Mouse (Mus musculus) stomach, embryonic 14.5 days (tissue): Measurements from ENCODE around the gene Frrs1l. TPM values are rescaled to one million over a fixed set of nuclear protein-coding genes. Genes with fewer than 3 reads are reported as not detected.

Source experiments
- ATAC-seq: fragments of 200-750 bp; cut with Nextera tagmentation; 2 replicates; pipeline ENCODE4 v1.8.0; 2017; ENCODE audit warnings: low read depth, moderate TSS enrichment; ENCODE audit not compliant: insufficient number of reproducible peaks, insufficient read depth, low FRiP score
- H3K27ac ChIP-seq: fragments of 300-500 bp; sonication (generic); 2 replicates; pipeline ENCODE4 v1.5.1; 2014; ENCODE audit warnings: mild to moderate bottlenecking, low read length, moderate library complexity, mixed read lengths
- H3K27me3 ChIP-seq: fragments of 300-500 bp; sonication (generic); 2 replicates; pipeline ENCODE4 v1.6.1; 2014; ENCODE audit warnings: low read length, control low read depth, mixed read lengths; ENCODE audit not compliant: control insufficient read depth, insufficient read depth
- H3K36me3 ChIP-seq: fragments of 300-500 bp; sonication (generic); 2 replicates; pipeline ENCODE4 v1.6.1; 2014; ENCODE audit warnings: mild to moderate bottlenecking, control low read depth, low read length, moderate library complexity, mixed read lengths; ENCODE audit not compliant: control insufficient read depth, insufficient read depth
- H3K4me1 ChIP-seq: fragments of 300-500 bp; sonication (generic); 2 replicates; pipeline ENCODE4 v1.6.1; 2014; ENCODE audit warnings: low read length, control low read depth, mixed read lengths; ENCODE audit not compliant: control insufficient read depth, insufficient read depth
- H3K4me2 ChIP-seq: fragments of 300-500 bp; sonication (generic); replicated peaks from 2 replicates; pipeline ENCODE4 v1.6.1; 2014; ENCODE audit warnings: low read depth, low read length, control low read depth
- H3K4me3 ChIP-seq: fragments of 300-500 bp; sonication (generic); 2 replicates; pipeline ENCODE4 v1.5.1; 2014; ENCODE audit warnings: low read depth, low read length, control low read depth
- H3K9ac ChIP-seq: fragments of 300-500 bp; sonication (generic); replicated peaks from 2 replicates; pipeline ENCODE4 v1.6.1; 2014; ENCODE audit warnings: low read depth, mild to moderate bottlenecking, control low read depth, low read length, moderate library complexity, mixed read lengths
- H3K9me3 ChIP-seq: fragments of 300-500 bp; sonication (generic); 2 replicates; pipeline ENCODE4 v1.6.1; 2016; ENCODE audit warnings: low read depth, low read length, control low read depth; ENCODE audit not compliant: control insufficient read depth
- WGBS: fragments of 180-500 bp; shearing (Covaris S2); extraction: QIAGEN DNeasy Blood & Tissue Kit; methylation state at CpG from one replicate; pipeline ENCODE4 v1.1.7; 2014; 5-methylcytosine and 5-hydroxymethylcytosine counted together
- polyA plus RNA-seq: library from polyadenylated mRNA; unstranded; fragments of >200 nt; fragmentation: Nextera tagmentation; extraction: Ambion mirVana; gene quantifications from 2 replicates; pipeline ENCODE4 v1.2.1, GENCODE M21; 2014

Frrs1l gene
- polyA plus RNA-seq, 1 experiment from 2014 or later: 1.6 TPM

DNA sequence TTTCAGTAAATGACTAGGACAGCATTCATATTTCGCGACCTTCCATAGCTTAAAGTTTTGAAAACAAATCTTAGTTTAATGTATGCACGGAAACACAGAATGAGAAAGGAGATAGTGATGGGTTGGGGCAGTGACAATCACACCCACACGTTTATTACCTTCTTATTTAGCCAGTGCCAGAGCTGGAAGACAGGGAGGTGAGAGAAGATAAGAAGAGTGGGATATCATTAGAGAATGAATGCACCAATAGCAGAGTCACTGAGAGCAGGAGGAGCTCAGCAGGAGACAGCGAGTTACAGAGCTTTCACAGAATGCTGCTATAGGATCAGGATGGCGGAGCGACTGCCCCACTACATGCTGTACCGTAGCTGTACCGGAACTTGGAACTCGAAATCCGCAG lies 68.0 kb downstream of the Frrs1l start:
- Histone ChIP-seq H3K4me1 (no peaks in the 10 kb centered on the region), H3K4me3 (no peak overlapping the region), H3K27ac (no peak overlapping the region), H3K9me3 (no peaks in the 10 kb centered on the region), H3K4me2 (no peak overlapping the region), H3K27me3 (no peaks in the 10 kb centered on the region), H3K36me3 (peaks cover 41% of the 10 kb centered on the region), H3K9ac (no peak overlapping the region)
- no peak for ATAC-seq
- WGBS: 95% methylated on average over 11 of the region's 11 CpGs

DNA sequence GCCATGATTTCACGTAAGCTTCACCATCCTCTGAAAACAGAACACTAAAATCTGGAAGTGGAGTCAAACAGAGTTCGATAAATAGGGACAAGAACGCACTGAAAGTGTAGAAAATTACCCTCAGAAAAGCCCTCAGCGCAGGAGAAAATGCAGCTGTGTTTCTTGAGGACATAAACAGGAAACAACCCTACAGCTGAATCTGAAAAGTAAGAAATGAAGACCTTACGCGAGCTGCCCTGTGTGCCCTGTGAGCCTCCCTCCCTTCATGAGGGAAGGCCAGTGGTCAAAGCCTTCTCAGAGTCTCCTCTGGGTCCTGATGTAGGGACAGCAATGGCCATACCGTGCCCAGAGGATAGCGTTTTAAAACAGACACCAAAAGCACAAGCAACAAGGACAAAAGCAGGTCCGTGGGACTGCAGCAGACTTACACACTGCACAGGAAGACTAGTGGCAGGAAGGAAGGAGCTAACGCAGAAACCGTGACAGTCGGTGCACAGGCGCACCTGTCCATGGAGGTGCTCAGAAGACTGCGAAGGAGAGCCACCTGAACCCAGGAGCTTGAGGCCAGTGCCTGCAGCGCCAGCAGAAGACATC lies 74.4 kb downstream of the Frrs1l start:
- Histone ChIP-seq H3K4me1 (no peaks in the 10 kb centered on the region), H3K27me3 (no peaks in the 10 kb centered on the region), H3K36me3 (peaks cover 43% of the 10 kb centered on the region), H3K9me3 (no peaks in the 10 kb centered on the region), H3K27ac (no peak overlapping the region), H3K4me2 (no peak overlapping the region), H3K4me3 (no peak overlapping the region), H3K9ac (no peak overlapping the region)
- no peak for ATAC-seq
- WGBS: 86% methylated on average over 15 of the region's 15 CpGs

GRCm38 (mm10) chr4:56914761-56915160 lies 75.4 kb downstream of the Frrs1l start:
- Histone ChIP-seq H3K9ac (no peak overlapping the region), H3K27ac (no peak overlapping the region), H3K36me3 (peaks cover 52% of the 10 kb centered on the region), H3K4me3 (no peak overlapping the region), H3K4me2 (no peak overlapping the region), H3K9me3 (no peaks in the 10 kb centered on the region), H3K27me3 (no peaks in the 10 kb centered on the region), H3K4me1 (no peaks in the 10 kb centered on the region)
- ATAC-seq: no peak
- 78% methylated on average over 1 of the region's 1 CpGs for WGBS

DNA sequence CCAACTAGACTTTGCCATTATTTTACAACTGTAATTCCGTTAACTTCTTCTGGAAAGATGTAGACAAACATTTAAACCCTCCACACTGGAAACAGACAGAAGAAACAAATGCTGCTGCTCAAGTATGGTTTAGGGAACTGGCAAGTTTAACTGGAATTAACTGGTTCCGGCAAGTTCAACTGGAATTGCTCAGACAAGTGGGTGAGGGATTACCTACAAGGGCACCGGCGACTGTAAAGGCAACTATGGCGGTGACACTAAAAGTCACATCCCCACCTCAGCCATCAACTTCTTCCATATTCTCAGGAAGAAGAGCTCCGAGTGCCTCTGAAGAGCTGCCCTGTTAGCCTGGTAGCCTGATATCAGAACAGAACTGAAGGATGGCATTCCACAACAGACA lies 75.9 kb downstream of the Frrs1l start:
- Histone ChIP-seq H3K9ac (no peak overlapping the region), H3K27me3 (no peaks in the 10 kb centered on the region), H3K4me2 (no peak overlapping the region), H3K4me3 (no peak overlapping the region), H3K4me1 (no peaks in the 10 kb centered on the region), H3K27ac (no peak overlapping the region), H3K9me3 (no peaks in the 10 kb centered on the region), H3K36me3 (peaks cover 56% of the 10 kb centered on the region)
- WGBS: 90% methylated on average over 6 of the region's 6 CpGs
- ATAC-seq: no peak

GRCm38 (mm10) chr4:56912382-56913001 lies 77.7 kb downstream of the Frrs1l start:
- Histone ChIP-seq H3K4me2 (no peak overlapping the region), H3K9ac (no peak overlapping the region), H3K4me3 (no peak overlapping the region), H3K27ac (no peak overlapping the region), H3K27me3 (no peaks in the 10 kb centered on the region), H3K4me1 (no peaks in the 10 kb centered on the region), H3K9me3 (no peaks in the 10 kb centered on the region), H3K36me3 (peaks cover 62% of the 10 kb centered on the region)
- 93% methylated on average over 7 of the region's 7 CpGs for WGBS
- ATAC-seq: no peak

- H3K27me3 ChIP-seq: no peaks in the 10 kb centered on the region
- 79% methylated on average over 3 of the region's 3 CpGs for WGBS
Observed at GRCm38 (mm10) chr4:56909568-56909967, 80.6 kb downstream of the Frrs1l start.

GRCm38 (mm10) chr4:56907671-56908070 lies 82.5 kb downstream of the Frrs1l start:
- Histone ChIP-seq H3K9me3 (no peaks in the 10 kb centered on the region), H3K4me1 (no peaks in the 10 kb centered on the region), H3K4me3 (no peak overlapping the region), H3K4me2 (no peak overlapping the region), H3K27me3 (no peaks in the 10 kb centered on the region), H3K27ac (no peak overlapping the region), H3K36me3 (peaks cover 54% of the 10 kb centered on the region), H3K9ac (no peak overlapping the region)
- WGBS: 88% methylated on average over 5 of the region's 5 CpGs
- no peak for ATAC-seq

More at GRCm38 (mm10) chr4:56909568-56909967, 80.6 kb downstream of the Frrs1l start:
- Histone ChIP-seq H3K4me1 (no peaks in the 10 kb centered on the region), H3K36me3 (peaks cover 53% of the 10 kb centered on the region), H3K9ac (no peak overlapping the region), H3K27ac (no peak overlapping the region), H3K4me2 (no peak overlapping the region), H3K9me3 (no peaks in the 10 kb centered on the region), H3K4me3 (no peak overlapping the region)
- no peak for ATAC-seq
